Mouse (Mus musculus) lung, postnatal 14 days (tissue): ENCODE results near the gene Mamdc2.

ENCODE experiments used
- DNase-seq: peaks from one replicate; pipeline ENCODE4 v3.0.0; 2021

Mamdc2 gene

GRCm38 (mm10) chr19:23353881-23354401 is 94.3 kb downstream of the Mamdc2 start:
- peak; percentile 30 for DNase-seq

- no peak for DNase-seq
Measured at GRCm38 (mm10) chr19:23353161-23353560, 95.1 kb downstream of the Mamdc2 start.

GRCm38 (mm10) chr19:23351808-23352491 is 96.3 kb downstream of the Mamdc2 start:
- DNase-seq: peak; percentile 27

GRCm38 (mm10) chr19:23349930-23350329 is 98.3 kb downstream of the Mamdc2 start:
- DNase-seq: no peak

GRCm38 (mm10) chr19:23342782-23343181 is 105.5 kb downstream of the Mamdc2 start:
- DNase-seq: no peak

- DNase-seq: no peak
Measured at GRCm38 (mm10) chr19:23332883-23333282, 115.4 kb downstream of the Mamdc2 start.

- DNase-seq: no peak
Measured at GRCm38 (mm10) chr19:23330842-23331241, 117.4 kb downstream of the Mamdc2 start.

- DNase-seq: no peak
Measured at GRCm38 (mm10) chr19:23329346-23329745, 118.9 kb downstream of the Mamdc2 start.

- DNase-seq: no peak
Measured at GRCm38 (mm10) chr19:23327056-23327640, 121.1 kb downstream of the Mamdc2 start.

- DNase-seq: no peak
Measured at GRCm38 (mm10) chr19:23323107-23323506, 125.1 kb downstream of the Mamdc2 start.

GRCm38 (mm10) chr19:23317989-23318358 is 130.3 kb downstream of the Mamdc2 start:
- DNase-seq: no peak

- no peak for DNase-seq
Measured at GRCm38 (mm10) chr19:23317295-23317988, 130.8 kb downstream of the Mamdc2 start.

- no peak for DNase-seq
Measured at GRCm38 (mm10) chr19:23316851-23317250, 131.4 kb downstream of the Mamdc2 start.

GRCm38 (mm10) chr19:23309979-23310378 is 138.3 kb downstream of the Mamdc2 start:
- DNase-seq: no peak

GRCm38 (mm10) chr19:23306671-23307070 is 141.6 kb downstream of the Mamdc2 start:
- no peak for DNase-seq

GRCm38 (mm10) chr19:23299987-23300386 is 148.3 kb downstream of the Mamdc2 start:
- no peak for DNase-seq

GRCm38 (mm10) chr19:23298917-23299316 is 149.3 kb downstream of the Mamdc2 start:
- DNase-seq: no peak

- no peak for DNase-seq
Measured at GRCm38 (mm10) chr19:23297191-23297590, 151.1 kb downstream of the Mamdc2 start.

- no peak for DNase-seq
Measured at GRCm38 (mm10) chr19:23289251-23289650, 159.0 kb downstream of the Mamdc2 start.

- no peak for DNase-seq
Measured at GRCm38 (mm10) chr19:23281911-23282660, 166.2 kb downstream of the Mamdc2 start.

- DNase-seq: no peak
Measured at GRCm38 (mm10) chr19:23274054-23274724, 174.1 kb downstream of the Mamdc2 start.

GRCm38 (mm10) chr19:23273355-23274053 is 174.7 kb downstream of the Mamdc2 start, which contains the start of gene Smc5:
Smc5 (minus strand) TSS chr19:23273897.
- peak; percentile 93 for DNase-seq
